Mouse (Mus musculus) CH12.LX (cell line): ENCODE measurements around the gene Cit. TPM values are rescaled to one million over a fixed set of nuclear protein-coding genes. Genes with fewer than 3 reads are reported as not detected.

Source experiments
- DNase-seq: peaks from one replicate; pipeline ENCODE4 v3.0.0-alpha.2; 2013; ENCODE audit errors: extremely low read depth
- H3K27ac ChIP-seq: 2 replicates; pipeline ENCODE4 v1.5.1; 2012; ENCODE audit warnings: low read depth, mild to moderate bottlenecking, control low read depth, moderate library complexity; ENCODE audit not compliant: insufficient read depth
- H3K27me3 ChIP-seq: replicated peaks from 2 replicates; pipeline ENCODE3; 2012; ENCODE audit warnings: inconsistent platforms
- H3K36me3 ChIP-seq, 2 experiments: replicated peaks in 1 of 2; 2 replicates each; pipeline versions ENCODE3 to v1.6.1; 2012; ENCODE audit warnings: inconsistent platforms in 1 of 2, low read length in 1 of 2, mild to moderate bottlenecking in 1 of 2, mixed read lengths in 1 of 2, moderate library complexity in 1 of 2; ENCODE audit not compliant: control insufficient read depth in 1 of 2, insufficient read depth in 1 of 2
- H3K4me1 ChIP-seq, 2 experiments: 2 replicates each; pipeline ENCODE4 v1.6.1; 2012; ENCODE audit warnings: inconsistent platforms in 1 of 2, moderate library complexity in 1 of 2; ENCODE audit not compliant: insufficient read depth in 2 of 2, control insufficient read depth in 1 of 2
- H3K4me2 ChIP-seq: 2 replicates; pipeline ENCODE4 v1.6.1; 2012; ENCODE audit warnings: low read depth, mild to moderate bottlenecking, control low read depth; ENCODE audit not compliant: poor library complexity, insufficient read depth, severe bottlenecking
- H3K4me3 ChIP-seq, 3 experiments: fragments of 150-350 bp in 1 of 3; sonication (generic) in 1 of 3; replicated peaks in 1 of 3; 2 replicates each; pipeline versions ENCODE3 to v1.5.1; 2011 to 2012; ENCODE audit warnings: low read depth in 2 of 3, low read length in 2 of 3, mild to moderate bottlenecking in 2 of 3, moderate library complexity in 2 of 3, control low read depth in 1 of 3, improper control_type of control experiment in 1 of 3, inconsistent platforms in 1 of 3, mixed read lengths in 1 of 3; ENCODE audit not compliant: poor library complexity in 1 of 3
- H3K79me2 ChIP-seq: replicated peaks from 2 replicates; pipeline ENCODE4 v1.6.1; 2012; ENCODE audit warnings: mild to moderate bottlenecking, moderate library complexity; ENCODE audit not compliant: control insufficient read depth, poor library complexity, insufficient read depth, severe bottlenecking; ENCODE audit errors: extremely low read depth
- H3K9ac ChIP-seq: 2 replicates; pipeline ENCODE4 v1.6.1; 2012; ENCODE audit warnings: low read depth, mild to moderate bottlenecking, control low read depth, moderate library complexity; ENCODE audit not compliant: insufficient read depth
- H3K9me3 ChIP-seq: replicated peaks from 2 replicates; pipeline ENCODE3; 2012; ENCODE audit warnings: low read length, inconsistent platforms, mixed read lengths
- BHLHE40 ChIP-seq: IDR thresholded peaks from 2 replicates; pipeline ENCODE4 v1.6.1; 2011; ENCODE audit warnings: mild to moderate bottlenecking, low read depth, low read length, improper control_type of control experiment
- CHD1 ChIP-seq: IDR thresholded peaks from 2 replicates; pipeline ENCODE4 v1.6.1; 2012; ENCODE audit warnings: low read depth, low read length, improper control_type of control experiment, inconsistent platforms
- CTCF ChIP-seq, 2 experiments: IDR thresholded peaks in 1 of 2; conservative IDR thresholded peaks in 1 of 2; 2 replicates each; pipeline ENCODE4 v1.5.1; 2011 to 2012; ENCODE audit warnings: low read depth in 2 of 2, low read length in 2 of 2, improper control_type of control experiment in 1 of 2, inconsistent platforms in 1 of 2, mild to moderate bottlenecking in 1 of 2, moderate library complexity in 1 of 2
- ELF1 ChIP-seq: IDR thresholded peaks from 2 replicates; pipeline ENCODE4 v1.6.1; 2014; ENCODE audit warnings: low read depth, mild to moderate bottlenecking, inconsistent platforms, low read length, improper control_type of control experiment
- EP300 ChIP-seq: IDR thresholded peaks from 2 replicates; pipeline ENCODE4 v1.6.1; 2011; ENCODE audit warnings: low read length, improper control_type of control experiment
- ETS1 ChIP-seq: conservative IDR thresholded peaks from 2 replicates; pipeline ENCODE4 v1.6.1; 2012; ENCODE audit warnings: low read depth, mild to moderate bottlenecking, inconsistent platforms, low read length, improper control_type of control experiment, moderate library complexity
- IRF4 ChIP-seq: IDR thresholded peaks from 2 replicates; pipeline ENCODE4 v1.6.1; 2014; ENCODE audit warnings: low read depth, mild to moderate bottlenecking, inconsistent platforms, low read length, improper control_type of control experiment
- JUN ChIP-seq: IDR thresholded peaks from 2 replicates; pipeline ENCODE4 v1.6.1; 2011; ENCODE audit warnings: low read depth, mild to moderate bottlenecking, low read length, improper control_type of control experiment, moderate library complexity; ENCODE audit not compliant: insufficient read depth
- JUND ChIP-seq: conservative IDR thresholded peaks from 2 replicates; pipeline ENCODE4 v1.6.1; 2011; ENCODE audit warnings: low read depth, low read length, improper control_type of control experiment
- MAFK ChIP-seq: IDR thresholded peaks from 2 replicates; pipeline ENCODE4 v1.6.1; 2011; ENCODE audit warnings: low read length, improper control_type of control experiment; ENCODE audit not compliant: insufficient replicate concordance
- MAX ChIP-seq: IDR thresholded peaks from 2 replicates; pipeline ENCODE4 v1.6.1; 2011; ENCODE audit warnings: low read length, improper control_type of control experiment
- MEF2A ChIP-seq: IDR thresholded peaks from 2 replicates; pipeline ENCODE4 v1.6.1; 2014; ENCODE audit warnings: low read depth, mild to moderate bottlenecking, inconsistent platforms, low read length, improper control_type of control experiment, borderline replicate concordance
- NRF1 ChIP-seq: IDR thresholded peaks from 2 replicates; pipeline ENCODE4 v1.6.1; 2014; ENCODE audit warnings: low read depth, mild to moderate bottlenecking, inconsistent platforms, low read length, improper control_type of control experiment, moderate library complexity
- POLR2A ChIP-seq: IDR thresholded peaks from 2 replicates; pipeline ENCODE4 v1.6.1; 2011; ENCODE audit warnings: low read depth, mild to moderate bottlenecking, improper control_type of control experiment, low read length
- POLR2AphosphoS2 ChIP-seq: IDR thresholded peaks from 2 replicates; pipeline ENCODE4 v1.6.1; 2011; ENCODE audit warnings: low read depth, low read length, improper control_type of control experiment
- RCOR1 ChIP-seq: conservative IDR thresholded peaks from 2 replicates; pipeline ENCODE4 v1.6.1; 2012; ENCODE audit warnings: low read depth, mild to moderate bottlenecking, inconsistent platforms, low read length, improper control_type of control experiment
- SIN3A ChIP-seq: IDR thresholded peaks from 2 replicates; pipeline ENCODE4 v1.6.1; 2012; ENCODE audit warnings: low read length, improper control_type of control experiment, inconsistent platforms
- SMC3 ChIP-seq: IDR thresholded peaks from 2 replicates; pipeline ENCODE4 v1.6.1; 2011; ENCODE audit warnings: low read depth, low read length, improper control_type of control experiment
- TCF12 ChIP-seq: IDR thresholded peaks from 2 replicates; pipeline ENCODE4 v1.6.1; 2014; ENCODE audit warnings: low read depth, mild to moderate bottlenecking, inconsistent platforms, low read length, improper control_type of control experiment
- UBTF ChIP-seq: IDR thresholded peaks from 2 replicates; pipeline ENCODE4 v1.6.1; 2012; ENCODE audit warnings: low read depth, mild to moderate bottlenecking, inconsistent platforms, low read length, improper control_type of control experiment, moderate library complexity
- USF1 ChIP-seq: IDR thresholded peaks from 2 replicates; pipeline ENCODE4 v1.6.1; 2014; ENCODE audit warnings: low read depth, mild to moderate bottlenecking, inconsistent platforms, low read length, improper control_type of control experiment
- USF2 ChIP-seq: conservative IDR thresholded peaks from 2 replicates; pipeline ENCODE4 v1.6.1; 2011; ENCODE audit warnings: low read depth, low read length, improper control_type of control experiment
- ZKSCAN1 ChIP-seq: IDR thresholded peaks from 2 replicates; pipeline ENCODE4 v1.6.1; 2012; ENCODE audit warnings: low read depth, inconsistent platforms, low read length, improper control_type of control experiment, borderline replicate concordance
- ZMIZ1 ChIP-seq: IDR thresholded peaks from 2 replicates; pipeline ENCODE4 v1.6.1; 2012; ENCODE audit warnings: low read depth, mild to moderate bottlenecking, inconsistent platforms, low read length, improper control_type of control experiment
- ZNF384 ChIP-seq: IDR thresholded peaks from 2 replicates; pipeline ENCODE4 v1.6.1; 2012; ENCODE audit warnings: low read depth, low read length, improper control_type of control experiment, inconsistent platforms
- dilution Hi-C: fragments of 300-500 bp; cut with MboI; formaldehyde crosslinking; loops from 2 replicates; pipeline ENCODE4 v1.14.3; 2020; ENCODE audit warnings: low sequenced_read_pairs; ENCODE audit not compliant: extremely low pct_unique_long_range_greater_than_20kb, extremely low pct_ligation_motif_present
- in situ Hi-C: fragments of 300-500 bp; cut with MboI; formaldehyde crosslinking; loops from 3 replicates; pipeline ENCODE4 v1.14.3; 2019; ENCODE audit warnings: low sequenced_read_pairs, low pct_ligation_motif_present, low pct_unique_long_range_greater_than_20kb, mixed read lengths
- polyA plus RNA-seq: library from polyadenylated mRNA; unstranded; fragments of >175 nt; gene quantifications from 2 replicates; pipeline ENCODE4 v1.2.1, GENCODE M21; 2012; ENCODE audit warnings: low read depth; ENCODE audit not compliant: insufficient read length
- total RNA-seq, 2 experiments: library from RNA; depleted of rRNA; stranded (reverse); fragments of 300-350 nt in 1 of 2; fragments of >200 nt in 1 of 2; gene quantifications; 2 replicates each; pipeline ENCODE4 v1.2.3; 2012 to 2014

Cit gene
- total and polyA plus RNA-seq, 3 experiments: 7.0 to 24.9 (median 16.2) TPM

DNA sequence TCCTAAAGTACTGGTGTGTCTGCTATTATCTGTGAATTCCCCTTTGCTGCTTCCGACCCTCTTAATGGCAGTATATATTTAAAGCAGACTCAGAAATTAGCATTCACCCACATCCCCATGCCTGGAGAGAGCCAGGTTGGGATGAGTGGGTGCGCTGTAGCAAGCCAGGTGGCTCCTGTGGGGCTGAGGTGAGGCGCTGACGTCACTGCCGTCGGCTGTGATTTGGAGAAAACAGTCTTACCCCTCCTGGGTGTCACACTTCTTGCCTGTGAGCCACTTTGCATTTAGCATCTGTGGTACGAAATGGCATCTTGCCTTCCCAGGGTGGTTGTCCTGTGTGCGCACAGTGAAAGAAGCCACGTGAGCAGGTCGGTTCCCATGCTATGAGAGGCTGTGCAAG is 26.1 kb downstream of the Cit start:
- no peak overlapping the region for H3K9ac ChIP-seq
- TF ChIP-seq TCF12: no peak
- TF ChIP-seq BHLHE40: no peak
- no peak for TF ChIP-seq JUND
- TF ChIP-seq USF1: no peak
- TF ChIP-seq SIN3A: no peak
- TF ChIP-seq POLR2A: no peak
- no peak for TF ChIP-seq EP300
- no peak for TF ChIP-seq POLR2AphosphoS2
- TF ChIP-seq MEF2A: no peak
- TF ChIP-seq ZMIZ1: no peak
- TF ChIP-seq, all 38 proteins: peak for 0
- H3K4me3 ChIP-seq: no peak overlapping the region
- H3K4me1 ChIP-seq: no peaks in the 10 kb centered on the region
- in situ Hi-C loops: no loop called here
- H3K27ac ChIP-seq: no peak overlapping the region
- dilution Hi-C loops: no loop called here
- DNase-seq: no peak
- H3K4me2 ChIP-seq: no peak overlapping the region
- H3K36me3 ChIP-seq: peaks cover 48 to 93% of the 10 kb centered on the region in 2 experiments
- H3K27me3 ChIP-seq: no peaks in the 10 kb centered on the region
- H3K9me3 ChIP-seq: no peaks in the 10 kb centered on the region
- no peaks in the 10 kb centered on the region for H3K79me2 ChIP-seq

- H3K9ac ChIP-seq: no peak overlapping the region
- H3K4me2 ChIP-seq: no peak overlapping the region
- no peaks in the 10 kb centered on the region for H3K27me3 ChIP-seq
- no peaks in the 10 kb centered on the region for H3K9me3 ChIP-seq
- no peaks in the 10 kb centered on the region for H3K79me2 ChIP-seq
- peaks cover 50 to 92% of the 10 kb centered on the region in 2 experiments for H3K36me3 ChIP-seq
- no peak overlapping the region for H3K4me3 ChIP-seq
- in situ Hi-C loops (no loop called here), dilution Hi-C loops (no loop called here)
- TF ChIP-seq USF2 (no peak), NRF1 (no peak), SMC3 (no peak), BHLHE40 (no peak), UBTF (no peak), ZNF384 (no peak)
- H3K4me1 ChIP-seq: no peaks in the 10 kb centered on the region
- no peak for DNase-seq
- H3K27ac ChIP-seq: no peak overlapping the region
Measured at GRCm38 (mm10) chr5:115872106-115872505, 27.0 kb downstream of the Cit start.

DNA sequence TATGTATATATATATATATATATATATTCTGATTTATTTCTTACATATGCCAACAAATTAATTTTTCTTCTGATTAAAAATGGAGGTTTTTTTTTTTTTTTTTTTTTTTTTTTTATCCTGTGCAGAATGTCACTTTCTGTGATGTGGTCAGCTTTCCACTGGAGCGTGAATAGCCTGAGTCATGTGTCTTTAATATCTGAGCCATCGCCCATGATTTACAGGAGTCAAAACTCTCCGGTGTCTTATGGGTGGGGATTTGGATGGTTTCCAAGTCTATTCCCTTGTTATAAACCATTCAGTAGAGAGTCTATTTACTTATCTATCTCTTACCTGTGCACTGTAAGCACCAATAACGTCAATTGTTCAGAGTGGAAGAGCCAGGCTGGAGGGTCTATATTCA is 27.9 kb downstream of the Cit start:
- Histone ChIP-seq H3K4me1 (no peaks in the 10 kb centered on the region), H3K27me3 (no peaks in the 10 kb centered on the region), H3K9me3 (no peaks in the 10 kb centered on the region), H3K27ac (no peak overlapping the region), H3K9ac (no peak overlapping the region), H3K79me2 (no peaks in the 10 kb centered on the region), H3K4me3 (no peak overlapping the region), H3K36me3 (peaks cover 50 to 88% of the 10 kb centered on the region in 2 experiments), H3K4me2 (no peak overlapping the region)
- no peak for TF ChIP-seq IRF4
- no peak for TF ChIP-seq RCOR1
- TF ChIP-seq ZKSCAN1: no peak
- TF ChIP-seq CHD1: no peak
- TF ChIP-seq USF1: no peak
- no peak for TF ChIP-seq ZMIZ1
- TF ChIP-seq NRF1: no peak
- no peak for TF ChIP-seq MAFK
- TF ChIP-seq ELF1: no peak
- TF ChIP-seq POLR2AphosphoS2: no peak
- TF ChIP-seq ETS1: no peak
- no peak for TF ChIP-seq MAX
- TF ChIP-seq MEF2A: no peak
- TF ChIP-seq JUN: no peak
- TF ChIP-seq ZNF384: no peak
- no peak for TF ChIP-seq CTCF (conservative IDR thresholded peaks at IDR 0.05 in 1 of 2, IDR thresholded peaks at IDR 0.05 in 1 of 2; ENCODE audit: low read depth in 2 of 2, low read length in 2 of 2)
- dilution Hi-C loops (no loop called here), in situ Hi-C loops (no loop called here)
- DNase-seq: no peak
